Mouse (Mus musculus) lung, postnatal 0 days (tissue): Measurements from ENCODE around the gene Lyrm4. TPM values are rescaled to one million over a fixed set of nuclear protein-coding genes. Genes with fewer than 3 reads are reported as not detected.
A peak's percentile ranks its signal among the peaks of the same experiment; 100 is the strongest.

Experiments
- ATAC-seq: fragments of 200-750 bp; cut with Nextera tagmentation; 2 replicates; pipeline ENCODE4 v1.8.0; 2017; ENCODE audit warnings: moderate library complexity
- DNase-seq: peaks from one replicate; pipeline ENCODE4 v3.0.0-alpha.2; 2016; ENCODE audit warnings: low spot score
- H3K27ac ChIP-seq: fragments of 300-500 bp; sonication (generic); 2 replicates; pipeline ENCODE4 v1.5.1; 2014; ENCODE audit warnings: antibody characterized with exemption, mild to moderate bottlenecking, low read length, mixed read lengths
- H3K27me3 ChIP-seq: fragments of 300-500 bp; sonication (generic); replicated peaks from 2 replicates; pipeline ENCODE4 v1.6.1; 2014; ENCODE audit warnings: low read length, mixed read lengths; ENCODE audit not compliant: insufficient read depth
- H3K36me3 ChIP-seq: fragments of 300-500 bp; sonication (generic); 2 replicates; pipeline ENCODE4 v1.6.1; 2014; ENCODE audit warnings: low read length, mixed read lengths; ENCODE audit not compliant: insufficient read depth
- H3K4me1 ChIP-seq: fragments of 300-500 bp; sonication (generic); 2 replicates; pipeline ENCODE4 v1.6.1; 2014; ENCODE audit warnings: antibody characterized with exemption, low read depth, low read length, mixed read lengths; ENCODE audit not compliant: insufficient read depth
- H3K4me2 ChIP-seq: fragments of 300-500 bp; sonication (generic); replicated peaks from 2 replicates; pipeline ENCODE4 v1.6.1; 2014; ENCODE audit warnings: low read depth, mild to moderate bottlenecking, low read length, moderate library complexity, mixed read lengths
- H3K4me3 ChIP-seq: fragments of 300-500 bp; sonication (generic); 2 replicates; pipeline ENCODE4 v1.5.1; 2014; ENCODE audit warnings: low read depth, low read length
- H3K9ac ChIP-seq: fragments of 300-500 bp; sonication (generic); replicated peaks from 2 replicates; pipeline ENCODE4 v1.6.1; 2014; ENCODE audit warnings: low read depth, mild to moderate bottlenecking
- H3K9me3 ChIP-seq: fragments of 300-500 bp; sonication (generic); 2 replicates; pipeline ENCODE4 v1.6.1; 2016; ENCODE audit warnings: low read length, mixed read lengths
- CTCF ChIP-seq: IDR thresholded peaks from 2 replicates; pipeline ENCODE4 v1.5.1; 2016; ENCODE audit warnings: antibody characterized with exemption, mild to moderate bottlenecking
- EP300 ChIP-seq: IDR thresholded peaks from 2 replicates; pipeline ENCODE4 v1.6.1; 2016; ENCODE audit warnings: antibody characterized with exemption, mild to moderate bottlenecking, control low read depth
- WGBS: fragments of 180-500 bp; shearing (Covaris S2); extraction: QIAGEN DNeasy Blood & Tissue Kit; methylation state at CpG from one replicate; pipeline ENCODE4 v1.1.7; 2014; 5-methylcytosine and 5-hydroxymethylcytosine counted together
- polyA plus RNA-seq: library from polyadenylated mRNA; unstranded; fragments of >200 nt; fragmentation: Nextera tagmentation; extraction: Ambion mirVana; gene quantifications from 2 replicates; pipeline ENCODE4 v1.2.1, GENCODE M21; 2015

The Lyrm4 gene
- polyA plus RNA-seq, 1 experiment from 2014 or later: 26.7 TPM

- H3K27me3 ChIP-seq: no peaks in the 10 kb centered on the region
- WGBS: 52% methylated on average over 6 of the region's 6 CpGs
- TF ChIP-seq CTCF (no peak), EP300 (no peak)
- DNase-seq (peak; percentile 47), ATAC-seq (peak; percentile 60; the same call in 1 of the 2 replicates)
- no peak overlapping the region for H3K4me3 ChIP-seq
- H3K4me1 ChIP-seq: peaks cover 6% of the 10 kb centered on the region; the same call in 1 of the 2 replicates
- H3K27ac ChIP-seq: 0 out of 2 replicates have a peak overlapping the region, but pooled peaks have one; percentile 20
- peak overlapping the region; percentile 4; the same call in 1 of the 2 replicates for H3K4me2 ChIP-seq
- no peak overlapping the region for H3K9ac ChIP-seq
- no peaks in the 10 kb centered on the region for H3K36me3 ChIP-seq
- no peaks in the 10 kb centered on the region for H3K9me3 ChIP-seq
These were observed 32.0 kb upstream of the Lyrm4 start for GRCm38 (mm10) chr13:36149175-36149939.

- WGBS: 56% methylated on average over 1 of the region's 1 CpGs
These were observed 28.3 kb upstream of the Lyrm4 start for GRCm38 (mm10) chr13:36145601-36146000.

DNA sequence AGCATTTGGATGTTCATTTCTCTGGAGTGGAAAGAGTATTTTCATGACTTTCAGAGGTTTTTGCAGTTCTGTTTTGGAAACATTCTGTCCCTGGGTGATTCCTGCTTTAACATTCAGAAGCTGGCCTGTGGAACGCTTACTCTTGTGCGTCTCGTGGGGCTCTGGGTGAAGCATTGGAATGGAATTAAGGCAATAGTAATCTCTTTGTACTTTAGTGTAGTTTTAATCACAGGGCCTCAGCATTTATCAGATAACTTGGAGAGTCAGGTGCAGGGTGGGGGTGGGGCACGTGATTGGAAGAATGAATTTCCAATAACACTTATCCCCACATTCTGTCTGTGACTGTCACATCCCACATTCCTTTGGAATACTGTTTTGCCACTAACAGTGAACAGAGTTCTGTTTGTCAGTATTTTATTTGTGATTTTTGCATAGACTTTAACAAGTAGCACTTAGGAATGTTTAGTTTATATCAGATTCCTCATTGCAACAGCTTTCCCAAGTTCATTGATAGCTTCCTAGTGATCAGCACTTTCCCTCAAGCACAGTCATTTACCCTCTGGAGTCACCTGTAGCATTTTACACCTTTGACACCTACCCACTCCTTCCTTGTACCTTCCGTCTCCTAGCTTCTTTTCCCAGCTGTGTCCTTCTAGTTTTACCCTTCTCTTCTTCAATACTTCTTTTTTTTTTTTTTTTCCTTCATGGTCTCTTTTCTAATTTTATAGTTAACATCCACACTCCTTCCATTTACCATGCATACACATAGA, 23.1 kb upstream of the Lyrm4 start:
- no peaks in the 10 kb centered on the region for H3K36me3 ChIP-seq
- no peak overlapping the region for H3K9ac ChIP-seq
- no peak overlapping the region for H3K4me2 ChIP-seq
- ATAC-seq (no peak), DNase-seq (no peak)
- H3K27me3 ChIP-seq: no peaks in the 10 kb centered on the region
- H3K4me1 ChIP-seq: no peaks in the 10 kb centered on the region
- no peak overlapping the region for H3K4me3 ChIP-seq
- TF ChIP-seq CTCF (no peak), EP300 (no peak)
- H3K27ac ChIP-seq: no peak overlapping the region
- 67% methylated on average over 5 of the region's 5 CpGs for WGBS
- H3K9me3 ChIP-seq: no peaks in the 10 kb centered on the region

More at GRCm38 (mm10) chr13:36145601-36146000, 28.3 kb upstream of the Lyrm4 start:
- no peaks in the 10 kb centered on the region for H3K9me3 ChIP-seq
- H3K4me3 ChIP-seq: no peak overlapping the region
- H3K4me2 ChIP-seq: no peak overlapping the region
- H3K36me3 ChIP-seq: no peaks in the 10 kb centered on the region
- ATAC-seq: no peak
- no peak for DNase-seq
- H3K4me1 ChIP-seq: peaks cover 6% of the 10 kb centered on the region; the same call in 1 of the 2 replicates
- H3K9ac ChIP-seq: no peak overlapping the region
- no peak overlapping the region for H3K27ac ChIP-seq
- H3K27me3 ChIP-seq: no peaks in the 10 kb centered on the region
- TF ChIP-seq CTCF: no peak
- TF ChIP-seq EP300: no peak

DNA sequence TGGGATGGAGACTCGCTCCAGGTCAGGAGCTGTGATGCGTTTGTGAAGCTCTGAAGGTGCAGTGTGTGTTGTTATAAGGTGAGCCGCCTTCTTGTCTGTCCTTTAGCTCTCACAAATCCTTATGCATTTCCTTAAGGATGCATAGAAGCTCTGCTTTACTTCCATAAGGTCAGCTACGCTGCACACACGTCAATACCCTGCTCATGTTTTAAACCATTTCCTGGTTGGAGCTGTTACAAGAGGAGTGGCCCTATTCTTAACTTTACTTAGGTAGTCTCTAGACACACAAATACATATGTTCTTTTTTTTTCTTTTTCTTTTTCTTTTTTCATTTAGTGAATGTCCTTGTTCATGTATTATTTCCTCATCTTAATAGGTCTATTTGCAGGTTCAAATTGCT, 22.4 kb upstream of the Lyrm4 start:
- no peak overlapping the region for H3K4me3 ChIP-seq
- TF ChIP-seq CTCF (no peak), EP300 (no peak)
- no peaks in the 10 kb centered on the region for H3K27me3 ChIP-seq
- WGBS: 72% methylated on average over 5 of the region's 5 CpGs
- ATAC-seq (no peak), DNase-seq (peak; percentile 16)
- H3K27ac ChIP-seq: no peak overlapping the region
- H3K4me2 ChIP-seq: no peak overlapping the region
- no peaks in the 10 kb centered on the region for H3K36me3 ChIP-seq
- H3K9ac ChIP-seq: no peak overlapping the region
- no peaks in the 10 kb centered on the region for H3K9me3 ChIP-seq
- H3K4me1 ChIP-seq: no peaks in the 10 kb centered on the region

GRCm38 (mm10) chr13:36131992-36132649, 14.8 kb upstream of the Lyrm4 start:
- DNase-seq: no peak

DNA sequence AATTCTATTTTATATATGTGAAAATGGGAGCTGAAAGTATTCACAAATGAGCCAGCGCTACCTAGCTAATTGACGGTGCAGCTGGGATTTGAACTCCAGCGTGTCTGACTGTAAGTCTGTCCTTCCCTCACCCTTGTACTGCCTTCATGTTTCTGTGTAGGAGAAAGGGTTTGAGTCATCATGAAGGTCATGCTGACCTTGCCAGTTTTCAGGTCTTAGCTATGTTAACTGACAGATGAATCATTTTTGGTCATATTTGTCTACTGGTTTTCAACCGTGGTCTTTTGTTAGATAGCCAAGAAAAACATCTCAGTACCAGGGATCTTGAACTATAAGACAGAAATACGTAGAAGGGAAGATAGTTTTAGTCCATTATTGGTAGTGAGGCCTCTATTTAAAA, 14.1 kb upstream of the Lyrm4 start:
- no peaks in the 10 kb centered on the region for H3K27me3 ChIP-seq
- WGBS: 89% methylated on average over 5 of the region's 5 CpGs
- ATAC-seq (no peak), DNase-seq (no peak)
- no peak overlapping the region for H3K27ac ChIP-seq
- no peaks in the 10 kb centered on the region for H3K9me3 ChIP-seq
- H3K4me3 ChIP-seq: no peak overlapping the region
- no peak overlapping the region for H3K9ac ChIP-seq
- no peak overlapping the region for H3K4me2 ChIP-seq
- TF ChIP-seq EP300 (no peak), CTCF (no peak)
- no peaks in the 10 kb centered on the region for H3K36me3 ChIP-seq
- no peaks in the 10 kb centered on the region for H3K4me1 ChIP-seq

More at GRCm38 (mm10) chr13:36131992-36132649, 14.8 kb upstream of the Lyrm4 start:
- WGBS: 73% methylated on average over 4 of the region's 5 CpGs
- H3K27ac ChIP-seq: no peak overlapping the region
- H3K4me2 ChIP-seq: no peak overlapping the region
- no peak overlapping the region for H3K4me3 ChIP-seq
- H3K4me1 ChIP-seq: no peaks in the 10 kb centered on the region
- no peak for TF ChIP-seq CTCF
- no peaks in the 10 kb centered on the region for H3K27me3 ChIP-seq
- H3K36me3 ChIP-seq: no peaks in the 10 kb centered on the region
- ATAC-seq: no peak
- H3K9me3 ChIP-seq: no peaks in the 10 kb centered on the region
- no peak overlapping the region for H3K9ac ChIP-seq
